Mouse (Mus musculus): ENCODE measurements at regions not wholly inside any gene's neighbourhood (a gene's known extent, or its start where the extent isn't known, plus 50 kb on each side); places are given as distances from the start of the nearest gene placed in this dataset.

- H3K4me1 ChIP-seq, result no peaks in the 10 kb centered on the region
- no peak overlapping the region for H3K27ac ChIP-seq
- no peaks in the 10 kb centered on the region for H3K9me3 ChIP-seq
- no peak overlapping the region for H3K9ac ChIP-seq
- no peak for ATAC-seq (ENCODE audit: low FRiP score, low read depth)
- H3K4me2 ChIP-seq (replicated peaks), result no peak overlapping the region
- no peaks in the 10 kb centered on the region for H3K27me3 ChIP-seq (replicated peaks)
- no peak overlapping the region for H3K4me3 ChIP-seq
- H3K36me3 ChIP-seq, result no peaks in the 10 kb centered on the region
These were observed 969.7 kb upstream of the Pcdh9 start for GRCm38 (mm10) chr14:94860191-94860590.

- no peak for ATAC-seq (ENCODE audit: low FRiP score, low read depth)
These were observed 978.5 kb upstream of the Pcdh9 start for GRCm38 (mm10) chr14:94869011-94869410.

GRCm38 (mm10) chr14:94886054-94886453, 995.0 kb upstream of the 4921530L21Rik start:
- Histone ChIP-seq H3K4me1 (no peaks in the 10 kb centered on the region), H3K9me3 (no peaks in the 10 kb centered on the region), H3K4me2 (replicated peaks) (no peak overlapping the region), H3K9ac (no peak overlapping the region), H3K27ac (no peak overlapping the region), H3K36me3 (no peaks in the 10 kb centered on the region), H3K4me3 (no peak overlapping the region), H3K27me3 (replicated peaks) (no peaks in the 10 kb centered on the region)
- ATAC-seq (ENCODE audit: low FRiP score, low read depth), result peak; percentile 81
- 61% methylated on average over 3 of the region's 3 CpGs for WGBS

More at GRCm38 (mm10) chr14:94869011-94869410, 978.5 kb upstream of the Pcdh9 start:
- no peaks in the 10 kb centered on the region for H3K36me3 ChIP-seq
- no peak overlapping the region for H3K4me3 ChIP-seq
- no peaks in the 10 kb centered on the region for H3K4me1 ChIP-seq
- no peaks in the 10 kb centered on the region for H3K27me3 ChIP-seq (replicated peaks)
- H3K4me2 ChIP-seq (replicated peaks), result no peak overlapping the region
- no peaks in the 10 kb centered on the region for H3K9me3 ChIP-seq
- WGBS, result 81% methylated on average over 2 of the region's 2 CpGs
- no peak overlapping the region for H3K9ac ChIP-seq
- no peak overlapping the region for H3K27ac ChIP-seq

- no peak overlapping the region for H3K9ac ChIP-seq
- no peak for ATAC-seq (ENCODE audit: low FRiP score, low read depth)
- no peaks in the 10 kb centered on the region for H3K4me1 ChIP-seq
- no peaks in the 10 kb centered on the region for H3K27me3 ChIP-seq (replicated peaks)
- H3K9me3 ChIP-seq, result no peaks in the 10 kb centered on the region
- no peaks in the 10 kb centered on the region for H3K36me3 ChIP-seq
- H3K4me3 ChIP-seq, result no peak overlapping the region
- no peak overlapping the region for H3K27ac ChIP-seq
- H3K4me2 ChIP-seq (replicated peaks), result no peak overlapping the region
- 75% methylated on average over 3 of the region's 3 CpGs for WGBS
These were observed 985.7 kb upstream of the 4921530L21Rik start for GRCm38 (mm10) chr14:94895261-94895769.

GRCm38 (mm10) chr14:94898667-94899281, 982.3 kb upstream of the 4921530L21Rik start:
- no peaks in the 10 kb centered on the region for H3K4me1 ChIP-seq
- no peak overlapping the region for H3K9ac ChIP-seq
- 32% methylated on average over 6 of the region's 6 CpGs for WGBS
- peak; percentile 81; the same call in 1 of the 2 replicates for ATAC-seq (ENCODE audit: low FRiP score, low read depth)
- no peaks in the 10 kb centered on the region for H3K27me3 ChIP-seq (replicated peaks)
- H3K27ac ChIP-seq, result no peak overlapping the region
- H3K4me3 ChIP-seq, result no peak overlapping the region
- peak overlapping the region; percentile 22; the same call in 1 of the 2 replicates for H3K4me2 ChIP-seq (replicated peaks)
- H3K36me3 ChIP-seq, result no peaks in the 10 kb centered on the region
- no peaks in the 10 kb centered on the region for H3K9me3 ChIP-seq

GRCm38 (mm10) chr14:94912326-94912725, 968.7 kb upstream of the 4921530L21Rik start:
- Histone ChIP-seq H3K9ac (no peak overlapping the region), H3K4me1 (no peaks in the 10 kb centered on the region), H3K4me3 (no peak overlapping the region), H3K9me3 (no peaks in the 10 kb centered on the region), H3K36me3 (no peaks in the 10 kb centered on the region), H3K4me2 (replicated peaks) (no peak overlapping the region), H3K27me3 (replicated peaks) (no peaks in the 10 kb centered on the region), H3K27ac (no peak overlapping the region)
- ATAC-seq (ENCODE audit: low FRiP score, low read depth), result no peak
- 98% methylated on average over 1 of the region's 1 CpGs for WGBS

- Histone ChIP-seq H3K4me1 (no peaks in the 10 kb centered on the region), H3K4me3 (no peak overlapping the region), H3K27me3 (replicated peaks) (no peaks in the 10 kb centered on the region), H3K9ac (no peak overlapping the region), H3K4me2 (replicated peaks) (no peak overlapping the region), H3K36me3 (no peaks in the 10 kb centered on the region), H3K27ac (no peak overlapping the region), H3K9me3 (no peaks in the 10 kb centered on the region)
- 89% methylated on average over 3 of the region's 3 CpGs for WGBS
- ATAC-seq (ENCODE audit: low FRiP score, low read depth), result no peak
These were observed 939.6 kb upstream of the 4921530L21Rik start for GRCm38 (mm10) chr14:94941416-94941815.

Data from neural tube, embryonic 12.5 days (tissue).